In genomic region chr19:46455556-46455955, GRCm38 (mm10) we compare ENCODE assay signal across 11 mouse cellular contexts. TPM values are rescaled to one million over a fixed set of nuclear protein-coding genes. Genes with fewer than 3 reads are reported as not detected.
A peak's percentile ranks its signal among the peaks of the same experiment; 100 is the strongest.
DNase-seq lines count a peak whose midpoint lies in the region; ATAC-seq lines count a peak whose summit lies in the region.
"Had no signal": no experiment of that assay in that cellular context is flagged by ENCODE, and none has a peak within 500 bp of the region (broad histone marks: within the 10 kb centered on the region; RNA-seq: fewer than 3 reads in every experiment).

No protein-coding gene starts in this region.

- H3K4me1 ChIP-seq in heart, embryonic 11.5 days (ENCODE audit: control insufficient read depth, insufficient read depth, low read length), result peaks cover 84% of the 10 kb centered on the region
- peaks cover 39% of the 10 kb centered on the region for H3K4me1 ChIP-seq in midbrain, embryonic 10.5 days
- no peaks in the 10 kb centered on the region for H3K4me1 ChIP-seq in midbrain, embryonic 16.5 days (ENCODE audit: control insufficient read depth, insufficient read depth, low read length)
- peaks cover 23% of the 10 kb centered on the region for H3K4me1 ChIP-seq in intestine, embryonic 14.5 days (replicated peaks; ENCODE audit: control insufficient read depth, insufficient read depth, low read length)
- peaks cover 33% of the 10 kb centered on the region; the same call in 1 of the 2 replicates for H3K4me1 ChIP-seq in stomach, embryonic 14.5 days (ENCODE audit: control insufficient read depth, insufficient read depth, low read length)

- WGBS in heart, embryonic 11.5 days (ENCODE audit: insufficient replicate concordance), result 83% methylated on average over 8 of the region's 8 CpGs
- WGBS in midbrain, embryonic 10.5 days, result 89% methylated on average over 8 of the region's 8 CpGs
- 94% methylated on average over 8 of the region's 8 CpGs for WGBS in midbrain, embryonic 16.5 days
- WGBS in intestine, embryonic 14.5 days, result 80% methylated on average over 8 of the region's 8 CpGs
- WGBS in stomach, embryonic 14.5 days, result 90% methylated on average over 8 of the region's 8 CpGs

- peaks cover 4% of the 10 kb centered on the region; the same call in 1 of the 2 replicates for H3K36me3 ChIP-seq in heart, embryonic 11.5 days (ENCODE audit: control insufficient read depth, insufficient read depth, low read length)
- peaks cover 91% of the 10 kb centered on the region for H3K36me3 ChIP-seq in midbrain, embryonic 10.5 days
- H3K36me3 ChIP-seq in midbrain, embryonic 16.5 days (ENCODE audit: control insufficient read depth, insufficient read depth, low read length), result no peaks in the 10 kb centered on the region
- H3K36me3 ChIP-seq in intestine, embryonic 14.5 days (ENCODE audit: control insufficient read depth, insufficient read depth, low read length), result peaks cover 43% of the 10 kb centered on the region
- peaks cover 31% of the 10 kb centered on the region for H3K36me3 ChIP-seq in stomach, embryonic 14.5 days (ENCODE audit: control insufficient read depth, insufficient read depth, low read length)

- no peaks in the 10 kb centered on the region for H3K27me3 ChIP-seq in heart, embryonic 11.5 days (ENCODE audit: control insufficient read depth, insufficient read depth, low read length)
- H3K27me3 ChIP-seq in midbrain, embryonic 10.5 days (ENCODE audit: low read depth, poor library complexity, severe bottlenecking), result no peaks in the 10 kb centered on the region
- H3K27me3 ChIP-seq in midbrain, embryonic 16.5 days (ENCODE audit: control insufficient read depth, insufficient read depth, low read depth, low read length), result no peaks in the 10 kb centered on the region
- H3K27me3 ChIP-seq in intestine, embryonic 14.5 days (replicated peaks; ENCODE audit: control insufficient read depth, insufficient read depth, low read length), result no peaks in the 10 kb centered on the region
- H3K27me3 ChIP-seq in stomach, embryonic 14.5 days (ENCODE audit: control insufficient read depth, insufficient read depth, low read length), result no peaks in the 10 kb centered on the region
- H3K27me3 ChIP-seq: CH12.LX had no signal

- no peak for DNase-seq in heart, adult 9 months (ENCODE audit: low spot score in 2 of 2)
- no peak for DNase-seq in midbrain, embryonic 10.5 days (ENCODE audit: low spot score)
- no peak for DNase-seq in intestine, embryonic 14.5 days (ENCODE audit: low spot score)
- no peak for DNase-seq in layer of hippocampus, adult 11-12 months (ENCODE audit: low spot score)
- DNase-seq: adrenal gland, adult 8-10 months; cerebellum, postnatal 36 days had no signal

- no peaks in the 10 kb centered on the region for H3K9me3 ChIP-seq in heart, embryonic 11.5 days (replicated peaks; ENCODE audit: control insufficient read depth, low read length)
- H3K9me3 ChIP-seq in midbrain, embryonic 10.5 days (replicated peaks), result no peaks in the 10 kb centered on the region
- no peaks in the 10 kb centered on the region for H3K9me3 ChIP-seq in midbrain, embryonic 16.5 days (replicated peaks; ENCODE audit: control insufficient read depth, low read length, poor library complexity, severe bottlenecking)
- no peaks in the 10 kb centered on the region for H3K9me3 ChIP-seq in intestine, embryonic 14.5 days (ENCODE audit: control insufficient read depth, low read length)
- no peaks in the 10 kb centered on the region for H3K9me3 ChIP-seq in stomach, embryonic 14.5 days (ENCODE audit: control insufficient read depth, low read depth, low read length)

- no peak for ATAC-seq in heart, embryonic 11.5 days (replicated peaks; ENCODE audit: insufficient number of reproducible peaks, low FRiP score, low TSS enrichment)
- ATAC-seq in midbrain, embryonic 16.5 days, result no peak
- ATAC-seq in intestine, embryonic 14.5 days (replicated peaks; ENCODE audit: low FRiP score, low TSS enrichment, low read depth), result no peak
- ATAC-seq in stomach, embryonic 14.5 days (ENCODE audit: insufficient number of reproducible peaks, insufficient read depth, low FRiP score, low read depth), result no peak
- ATAC-seq in cerebellum, adult (ENCODE audit: insufficient number of reproducible peaks, low FRiP score, low TSS enrichment), result no peak

- no peak overlapping the region for H3K4me3 ChIP-seq in heart, embryonic 11.5 days (ENCODE audit: low read depth, low read length)
- no peak overlapping the region for H3K4me3 ChIP-seq in midbrain, embryonic 10.5 days
- no peak overlapping the region for H3K4me3 ChIP-seq in midbrain, embryonic 16.5 days (ENCODE audit: low read depth, low read length)
- no peak overlapping the region for H3K4me3 ChIP-seq in intestine, embryonic 14.5 days (ENCODE audit: low read depth, low read length)
- H3K4me3 ChIP-seq in stomach, embryonic 14.5 days (ENCODE audit: low read depth, low read length), result no peak overlapping the region

- H3K4me2 ChIP-seq in heart, embryonic 11.5 days, result peak overlapping the region; percentile 23
- no peak overlapping the region for H3K4me2 ChIP-seq in midbrain, embryonic 16.5 days (ENCODE audit: low read length)
- H3K4me2 ChIP-seq in intestine, embryonic 14.5 days (ENCODE audit: low read length), result peak overlapping the region; percentile 12; the same call in 1 of the 2 replicates
- H3K4me2 ChIP-seq in stomach, embryonic 14.5 days (replicated peaks; ENCODE audit: low read depth, low read length), result no peak overlapping the region

- peak overlapping the region; percentile 94 for H3K27ac ChIP-seq in heart, embryonic 11.5 days (ENCODE audit: low read depth, low read length)
- H3K27ac ChIP-seq in midbrain, embryonic 10.5 days (replicated peaks), result peak overlapping the region; percentile 74
- no peak overlapping the region for H3K27ac ChIP-seq in midbrain, embryonic 16.5 days (ENCODE audit: low read length)
- peak overlapping the region; percentile 78 for H3K27ac ChIP-seq in intestine, embryonic 14.5 days (ENCODE audit: low read depth)
- H3K27ac ChIP-seq in stomach, embryonic 14.5 days (ENCODE audit: low read length), result peak overlapping the region; percentile 94

- peak overlapping the region; percentile 53; the same call in 1 of the 2 replicates for H3K9ac ChIP-seq in heart, embryonic 11.5 days (ENCODE audit: low read depth, low read length)
- H3K9ac ChIP-seq in midbrain, embryonic 16.5 days (ENCODE audit: low read depth, low read length), result no peak overlapping the region
- H3K9ac ChIP-seq in intestine, embryonic 14.5 days (ENCODE audit: low read length), result no peak overlapping the region
- no peak overlapping the region for H3K9ac ChIP-seq in stomach, embryonic 14.5 days (replicated peaks; ENCODE audit: low read depth, low read length)

RNA-seq across cellular contexts. Expression of gene Trim8, which starts 45.9 kb away (rescaled TPM):
- polyA plus RNA-seq in heart, embryonic 11.5 days (2014; fragmentation: Nextera tagmentation; extraction: Ambion mirVana), result 18.0 and 18.6 TPM in 2 replicates
- polyA plus RNA-seq in midbrain, embryonic 10.5 days (2016; fragmentation: Nextera tagmentation; extraction: Ambion mirVana), result 24.6 and 27.8 TPM in 2 replicates
- 25.9 and 26.8 TPM in 2 replicates for polyA plus RNA-seq in midbrain, embryonic 16.5 days (2015; fragmentation: Nextera tagmentation; extraction: Ambion mirVana)
- polyA plus RNA-seq in intestine, embryonic 14.5 days (2014; fragmentation: Nextera tagmentation; extraction: Ambion mirVana), result 20.1 and 21.1 TPM in 2 replicates
- 22.3 and 23.5 TPM in 2 replicates for polyA plus RNA-seq in stomach, embryonic 14.5 days (2014; fragmentation: Nextera tagmentation; extraction: Ambion mirVana)

RNA-seq across cellular contexts. Expression of gene Sufu, which starts 58.9 kb away (rescaled TPM):
- 21.5 and 24.4 TPM in 2 replicates for polyA plus RNA-seq in heart, embryonic 11.5 days (2014; fragmentation: Nextera tagmentation; extraction: Ambion mirVana)
- 50.2 and 53.6 TPM in 2 replicates for polyA plus RNA-seq in midbrain, embryonic 10.5 days (2016; fragmentation: Nextera tagmentation; extraction: Ambion mirVana)
- 19.0 and 22.5 TPM in 2 replicates for polyA plus RNA-seq in midbrain, embryonic 16.5 days (2015; fragmentation: Nextera tagmentation; extraction: Ambion mirVana)
- polyA plus RNA-seq in intestine, embryonic 14.5 days (2014; fragmentation: Nextera tagmentation; extraction: Ambion mirVana), result 30.3 and 32.3 TPM in 2 replicates
- 31.5 and 35.4 TPM in 2 replicates for polyA plus RNA-seq in stomach, embryonic 14.5 days (2014; fragmentation: Nextera tagmentation; extraction: Ambion mirVana)

Comparison
In these comparisons a context has a peak if more than half of its experiments do, and no peak if none do; other contexts are left out.
1. H3K4me2 ChIP-seq: peak in heart, embryonic 11.5 days (single experiment) and intestine, embryonic 14.5 days (single experiment); none in midbrain, embryonic 16.5 days (single experiment) and stomach, embryonic 14.5 days (single experiment).